Mouse (Mus musculus) intestine, postnatal 0 days (tissue): ENCODE measurements around the gene Cidec. TPM values are rescaled to one million over a fixed set of nuclear protein-coding genes. Genes with fewer than 3 reads are reported as not detected.

Experiments used
- ATAC-seq: fragments of 200-750 bp; cut with Nextera tagmentation; 2 replicates; pipeline ENCODE4 v1.8.0; 2017; ENCODE audit warnings: mild to moderate bottlenecking, moderate TSS enrichment, moderate library complexity
- H3K27ac ChIP-seq: fragments of 300-500 bp; sonication (generic); 2 replicates; pipeline ENCODE4 v1.5.1; 2014; ENCODE audit warnings: mild to moderate bottlenecking, low read depth, low read length, moderate library complexity
- H3K27me3 ChIP-seq: fragments of 300-500 bp; sonication (generic); replicated peaks from 2 replicates; pipeline ENCODE4 v1.6.1; 2014; ENCODE audit warnings: low read length, mixed read lengths; ENCODE audit not compliant: control insufficient read depth, insufficient read depth
- H3K36me3 ChIP-seq: fragments of 300-500 bp; sonication (generic); 2 replicates; pipeline ENCODE4 v1.6.1; 2014; ENCODE audit warnings: mild to moderate bottlenecking, moderate library complexity; ENCODE audit not compliant: control insufficient read depth, insufficient read depth
- H3K4me1 ChIP-seq: fragments of 300-500 bp; sonication (generic); replicated peaks from 2 replicates; pipeline ENCODE4 v1.6.1; 2014; ENCODE audit warnings: antibody characterized with exemption, low read length, mixed read lengths; ENCODE audit not compliant: control insufficient read depth, insufficient read depth
- H3K4me2 ChIP-seq: fragments of 300-500 bp; sonication (generic); replicated peaks from 2 replicates; pipeline ENCODE4 v1.6.1; 2014; ENCODE audit warnings: low read depth, mild to moderate bottlenecking, moderate library complexity
- H3K4me3 ChIP-seq: fragments of 300-500 bp; sonication (generic); 2 replicates; pipeline ENCODE4 v1.5.1; 2014; ENCODE audit warnings: low read depth, low read length
- H3K9ac ChIP-seq: fragments of 300-500 bp; sonication (generic); 2 replicates; pipeline ENCODE4 v1.6.1; 2014; ENCODE audit warnings: mild to moderate bottlenecking, low read depth, low read length
- H3K9me3 ChIP-seq: fragments of 300-500 bp; sonication (generic); 2 replicates; pipeline ENCODE4 v1.6.1; 2016; ENCODE audit warnings: mixed run types; ENCODE audit not compliant: control insufficient read depth
- CTCF ChIP-seq: sonication (generic); IDR thresholded peaks from 2 replicates; pipeline ENCODE4 v1.5.1; 2016; ENCODE audit warnings: low read depth, mild to moderate bottlenecking, control low read depth, antibody characterized with exemption, moderate library complexity
- WGBS: fragments of 180-500 bp; shearing (Covaris S2); extraction: QIAGEN DNeasy Blood & Tissue Kit; methylation state at CpG from one replicate; pipeline ENCODE4 v1.1.7; 2014; 5-methylcytosine and 5-hydroxymethylcytosine counted together
- polyA plus RNA-seq: library from polyadenylated mRNA; unstranded; fragments of >200 nt; fragmentation: Nextera tagmentation; extraction: Ambion mirVana; gene quantifications from 2 replicates; pipeline ENCODE4 v1.2.1, GENCODE M21; 2015

The Cidec gene
- polyA plus RNA-seq, 1 experiment from 2014 or later, result 259 TPM

- Histone ChIP-seq H3K4me1 (no peaks in the 10 kb centered on the region; the same call in none of the 2 replicates), H3K4me3 (no peak overlapping the region), H3K27me3 (no peaks in the 10 kb centered on the region), H3K36me3 (peaks cover 8% of the 10 kb centered on the region; the same call in 1 of the 2 replicates), H3K4me2 (no peak overlapping the region), H3K27ac (no peak overlapping the region), H3K9ac (no peak overlapping the region), H3K9me3 (no peaks in the 10 kb centered on the region)
- no peak for ATAC-seq
- 25% methylated on average over 7 of the region's 7 CpGs for whole genome bisulfite sequencing
- no peak for TF ChIP-seq CTCF
Observed at GRCm38 (mm10) chr6:113477353-113477752, 41.8 kb upstream of the Cidec start.

DNA sequence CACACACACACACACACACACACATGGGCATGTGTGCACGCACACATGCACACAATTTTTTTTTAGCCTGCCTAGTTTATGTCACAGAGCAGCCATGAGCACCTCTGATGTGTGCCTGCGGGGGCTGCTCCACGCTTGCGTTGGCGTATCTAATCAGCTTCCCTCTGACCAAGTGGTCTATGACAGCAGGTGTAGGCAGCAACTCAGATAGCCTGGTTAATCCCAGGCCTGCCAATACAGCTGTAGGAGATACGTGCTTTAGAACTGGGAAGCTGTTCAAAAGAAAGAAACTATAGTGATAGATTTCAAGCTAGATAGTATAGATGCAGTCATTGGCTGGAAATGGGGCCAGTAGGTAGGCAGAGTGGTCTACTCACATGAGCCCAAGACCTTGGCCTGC lies 38.2 kb upstream of the Cidec start:
- ATAC-seq, result no peak
- H3K36me3 ChIP-seq, result peaks cover 4% of the 10 kb centered on the region; the same call in 1 of the 2 replicates
- no peaks in the 10 kb centered on the region for H3K9me3 ChIP-seq
- H3K4me1 ChIP-seq, result peaks cover 3% of the 10 kb centered on the region
- H3K27me3 ChIP-seq, result no peaks in the 10 kb centered on the region
- 83% methylated on average over 6 of the region's 6 CpGs for WGBS
- no peak overlapping the region for H3K9ac ChIP-seq
- no peak overlapping the region for H3K4me2 ChIP-seq
- H3K27ac ChIP-seq, result no peak overlapping the region
- H3K4me3 ChIP-seq, result no peak overlapping the region
- TF ChIP-seq CTCF, result no peak

DNA sequence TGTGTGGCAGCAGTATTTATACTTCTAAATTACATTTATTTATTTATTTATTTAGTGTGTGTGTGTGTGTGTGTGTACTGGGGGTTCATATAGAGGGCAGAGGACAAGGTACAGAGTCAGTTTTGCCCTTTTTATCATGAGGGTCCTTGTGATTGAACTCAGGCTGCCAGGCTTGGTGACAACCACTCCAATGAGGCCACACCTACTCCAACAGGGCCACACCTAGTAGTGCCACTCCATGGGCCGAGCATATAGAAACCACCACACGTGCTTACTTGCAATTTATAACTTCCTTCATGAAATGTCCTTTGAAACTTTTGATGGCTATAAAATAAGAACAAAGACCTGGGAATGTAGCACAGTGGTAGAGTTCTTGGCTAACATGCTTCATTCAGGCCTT lies 37.7 kb upstream of the Cidec start:
- Histone ChIP-seq H3K4me2 (no peak overlapping the region), H3K9ac (no peak overlapping the region), H3K27ac (no peak overlapping the region), H3K4me1 (peaks cover 3% of the 10 kb centered on the region), H3K36me3 (0 out of 2 replicates have a peak, but pooled peaks cover 3% of the 10 kb centered on the region), H3K27me3 (no peaks in the 10 kb centered on the region), H3K4me3 (no peak overlapping the region), H3K9me3 (no peaks in the 10 kb centered on the region)
- no peak for TF ChIP-seq CTCF
- WGBS, result 14% methylated on average over 2 of the region's 2 CpGs
- peak; percentile 63 for ATAC-seq

- no peak for ATAC-seq
- Histone ChIP-seq H3K27me3 (no peaks in the 10 kb centered on the region), H3K9ac (no peak overlapping the region; the same call in 1 of the 2 replicates), H3K4me2 (peak overlapping the region; percentile 69), H3K4me3 (peak overlapping the region; percentile 26; the same call in 1 of the 2 replicates), H3K9me3 (no peaks in the 10 kb centered on the region), H3K4me1 (peaks cover 3% of the 10 kb centered on the region), H3K36me3 (no peaks in the 10 kb centered on the region), H3K27ac (0 out of 2 replicates have a peak overlapping the region, but pooled peaks have one; percentile 41)
- WGBS, result 67% methylated on average over 10 of the region's 10 CpGs
- peak; percentile 19; the same call in 1 of the 2 replicates for TF ChIP-seq CTCF
Observed at GRCm38 (mm10) chr6:113472061-113472460, 36.5 kb upstream of the Cidec start.

DNA sequence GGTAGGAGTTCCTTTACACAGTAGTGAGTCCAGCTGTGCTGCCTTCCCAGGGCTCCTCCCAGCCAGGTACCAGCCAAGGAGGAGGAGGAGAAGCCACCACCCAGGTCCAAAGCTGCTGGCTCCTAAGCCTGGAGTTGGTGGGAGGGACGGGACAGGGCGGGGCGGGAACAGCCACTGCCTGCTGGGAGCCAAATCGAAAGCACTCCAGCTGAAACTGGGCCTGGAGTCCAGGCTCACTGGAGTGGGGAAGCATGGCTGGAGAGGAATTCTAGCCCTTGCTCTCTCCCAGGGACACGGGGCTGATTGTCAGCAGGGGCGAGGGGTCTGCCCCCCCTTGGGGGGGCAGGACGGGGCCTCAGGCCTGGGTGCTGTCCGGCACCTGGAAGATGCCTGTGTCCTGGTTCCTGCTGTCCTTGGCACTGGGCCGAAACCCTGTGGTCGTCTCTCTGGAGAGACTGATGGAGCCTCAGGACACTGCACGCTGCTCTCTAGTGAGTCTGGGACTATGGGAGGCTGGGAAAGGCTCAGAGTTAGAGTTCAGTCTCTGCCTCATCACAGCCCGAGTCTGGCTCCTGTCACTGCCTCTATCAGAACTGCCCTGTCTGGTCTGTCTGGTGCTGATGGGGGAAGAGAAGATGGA lies 35.9 kb upstream of the Cidec start, which contains the start of gene Il17rc:
Gene Il17rc (plus strand): TSS at position 131 of the 640 bp plus-strand sequence.
- H3K4me1 ChIP-seq, result peaks cover 3% of the 10 kb centered on the region; the same call in 1 of the 2 replicates
- peak within 1 kb of the TSS; percentile 41; the same call in 1 of the 2 replicates for H3K27ac ChIP-seq
- 11% methylated on average over 12 of the region's 12 CpGs for WGBS
- peak within 1 kb of the TSS; percentile 26 for H3K4me3 ChIP-seq
- H3K36me3 ChIP-seq, result no peaks in the 10 kb centered on the region
- H3K9me3 ChIP-seq, result no peaks in the 10 kb centered on the region
- H3K4me2 ChIP-seq, result peak within 1 kb of the TSS; percentile 69
- no peaks in the 10 kb centered on the region for H3K27me3 ChIP-seq
- peak within 1 kb of the TSS; percentile 50 for H3K9ac ChIP-seq
- no peak for TF ChIP-seq CTCF
- peak; percentile 57 for ATAC-seq

DNA sequence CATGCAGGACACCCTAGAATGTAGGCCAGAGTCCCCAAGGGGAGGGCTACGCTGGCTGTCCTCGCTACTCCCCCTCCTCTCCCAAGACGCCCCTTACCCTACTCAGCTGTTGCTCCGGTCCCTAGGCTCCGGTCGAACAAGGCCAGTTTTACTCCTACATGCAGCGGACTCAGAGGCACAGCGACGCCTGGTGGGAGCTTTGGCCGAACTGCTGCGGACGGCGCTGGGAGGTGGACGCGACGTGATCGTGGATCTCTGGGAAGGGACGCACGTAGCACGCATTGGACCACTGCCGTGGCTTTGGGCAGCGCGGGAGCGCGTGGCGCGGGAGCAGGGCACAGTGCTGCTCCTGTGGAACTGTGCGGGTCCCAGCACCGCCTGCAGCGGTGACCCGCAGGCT lies 33.9 kb upstream of the Cidec start:
- 2% methylated on average over 29 of the region's 31 CpGs for WGBS
- peak; percentile 89 for TF ChIP-seq CTCF
- no peaks in the 10 kb centered on the region for H3K27me3 ChIP-seq
- H3K4me1 ChIP-seq, result peaks cover 3% of the 10 kb centered on the region; the same call in 1 of the 2 replicates
- no peaks in the 10 kb centered on the region for H3K9me3 ChIP-seq
- ATAC-seq, result peak; percentile 62
- H3K4me2 ChIP-seq, result peak overlapping the region; percentile 84
- H3K27ac ChIP-seq, result no peak overlapping the region
- H3K4me3 ChIP-seq, result peak overlapping the region; percentile 39
- H3K9ac ChIP-seq, result peak overlapping the region; percentile 37
- no peaks in the 10 kb centered on the region for H3K36me3 ChIP-seq
